Mouse (Mus musculus) limb, embryonic 10.5 days (tissue): ENCODE measurements around the gene Hist1h4f. TPM values are rescaled to one million over a fixed set of nuclear protein-coding genes. Genes with fewer than 3 reads are reported as not detected.

ENCODE experiments used
- DNase-seq: peaks from one replicate; pipeline ENCODE4 v3.0.0-alpha.2; 2017; ENCODE audit warnings: low spot score
- H3K27ac ChIP-seq: fragments of 300-500 bp; sonication (generic); 2 replicates; pipeline ENCODE4 v1.5.1; 2016; ENCODE audit warnings: mild to moderate bottlenecking
- H3K27me3 ChIP-seq: fragments of 300-500 bp; sonication (generic); 2 replicates; pipeline ENCODE4 v1.6.1; 2016; ENCODE audit warnings: low read depth, mild to moderate bottlenecking; ENCODE audit not compliant: poor library complexity, severe bottlenecking
- H3K36me3 ChIP-seq: fragments of 300-500 bp; sonication (generic); 2 replicates; pipeline ENCODE4 v1.6.1; 2016; ENCODE audit warnings: mild to moderate bottlenecking, moderate library complexity
- H3K4me1 ChIP-seq: fragments of 300-500 bp; sonication (generic); 2 replicates; pipeline ENCODE4 v1.6.1; 2016
- H3K4me3 ChIP-seq: fragments of 300-500 bp; sonication (generic); 2 replicates; pipeline ENCODE4 v1.5.1; 2016; ENCODE audit warnings: mild to moderate bottlenecking, moderate library complexity
- H3K9me3 ChIP-seq: fragments of 300-500 bp; sonication (generic); replicated peaks from 2 replicates; pipeline ENCODE4 v1.6.1; 2016; ENCODE audit warnings: mild to moderate bottlenecking
- WGBS: fragments of 180-500 bp; shearing (Covaris S2); methylation state at CpG from one replicate; pipeline ENCODE4 v1.1.7; 2016; 5-methylcytosine and 5-hydroxymethylcytosine counted together
- polyA plus RNA-seq: library from polyadenylated mRNA; unstranded; fragments of >200 nt; fragmentation: Nextera tagmentation; extraction: Ambion mirVana; gene quantifications from 2 replicates; pipeline ENCODE4 v1.2.1, GENCODE M21; 2016

The Hist1h4f gene
- polyA plus RNA-seq, 1 experiment from 2014 or later = 1.3 TPM

- Histone ChIP-seq H3K4me3 (peak overlapping the region; percentile 63), H3K27me3 (no peaks in the 10 kb centered on the region), H3K27ac (peak overlapping the region; percentile 97), H3K4me1 (peaks cover 30% of the 10 kb centered on the region), H3K9me3 (no peaks in the 10 kb centered on the region), H3K36me3 (no peaks in the 10 kb centered on the region)
- under 1% methylated on average over 20 of the region's 20 CpGs for WGBS
- peak; percentile 56 for DNase-seq
Measured at GRCm38 (mm10) chr13:23530181-23530900, 21.1 kb downstream of the Hist1h4f start.

- Histone ChIP-seq H3K9me3 (no peaks in the 10 kb centered on the region), H3K4me3 (peak overlapping the region; percentile 63), H3K27ac (peak overlapping the region; percentile 97), H3K4me1 (peaks cover 31% of the 10 kb centered on the region), H3K27me3 (no peaks in the 10 kb centered on the region), H3K36me3 (no peaks in the 10 kb centered on the region)
- DNase-seq = no peak
- 40% methylated on average over 2 of the region's 2 CpGs for WGBS
Measured at GRCm38 (mm10) chr13:23529480-23530165, 21.8 kb downstream of the Hist1h4f start.

- peak; percentile 49 for DNase-seq
- no peaks in the 10 kb centered on the region for H3K36me3 ChIP-seq
- H3K27ac ChIP-seq = peak overlapping the region; percentile 22; the same call in 1 of the 2 replicates
- peak overlapping the region; percentile 27; the same call in 1 of the 2 replicates for H3K4me3 ChIP-seq
- no peaks in the 10 kb centered on the region for H3K9me3 ChIP-seq
- no peaks in the 10 kb centered on the region for H3K27me3 ChIP-seq
- WGBS = 76% methylated on average over 5 of the region's 5 CpGs
- H3K4me1 ChIP-seq = peaks cover 31% of the 10 kb centered on the region
Measured at GRCm38 (mm10) chr13:23529005-23529404, 22.4 kb downstream of the Hist1h4f start.

GRCm38 (mm10) chr13:23526312-23526711 is 25.1 kb downstream of the Hist1h4f start:
- Histone ChIP-seq H3K4me1 (peaks cover 19% of the 10 kb centered on the region), H3K9me3 (no peaks in the 10 kb centered on the region), H3K36me3 (no peaks in the 10 kb centered on the region), H3K4me3 (peak overlapping the region; percentile 53), H3K27ac (peak overlapping the region; percentile 79), H3K27me3 (no peaks in the 10 kb centered on the region)
- under 1% methylated on average over 17 of the region's 17 CpGs for WGBS
- peak; percentile 93 for DNase-seq

GRCm38 (mm10) chr13:23525901-23526300 is 25.5 kb downstream of the Hist1h4f start:
- DNase-seq = peak; percentile 67
- Histone ChIP-seq H3K27ac (no peak overlapping the region), H3K4me3 (peak overlapping the region; percentile 53), H3K27me3 (no peaks in the 10 kb centered on the region), H3K4me1 (peaks cover 19% of the 10 kb centered on the region), H3K36me3 (no peaks in the 10 kb centered on the region), H3K9me3 (no peaks in the 10 kb centered on the region)
- 1% methylated on average over 10 of the region's 10 CpGs for WGBS

- Histone ChIP-seq H3K9me3 (no peaks in the 10 kb centered on the region), H3K4me1 (peaks cover 19% of the 10 kb centered on the region), H3K27ac (no peak overlapping the region), H3K4me3 (peak overlapping the region; percentile 19), H3K36me3 (no peaks in the 10 kb centered on the region), H3K27me3 (no peaks in the 10 kb centered on the region)
- WGBS = 10% methylated on average over 5 of the region's 5 CpGs
- DNase-seq = peak; percentile 93
Measured at GRCm38 (mm10) chr13:23524654-23525053, 26.8 kb downstream of the Hist1h4f start.

GRCm38 (mm10) chr13:23523976-23524375 is 27.5 kb downstream of the Hist1h4f start:
- WGBS = 63% methylated on average over 5 of the region's 5 CpGs

GRCm38 (mm10) chr13:23521703-23522102 is 29.7 kb downstream of the Hist1h4f start:
- peaks cover 7% of the 10 kb centered on the region for H3K4me1 ChIP-seq
- H3K36me3 ChIP-seq = no peaks in the 10 kb centered on the region
- H3K9me3 ChIP-seq = no peaks in the 10 kb centered on the region
- no peak overlapping the region for H3K27ac ChIP-seq
- no peaks in the 10 kb centered on the region for H3K27me3 ChIP-seq
- peak; percentile 79 for DNase-seq
- WGBS = under 1% methylated on average over 14 of the region's 14 CpGs
- peak overlapping the region; percentile 27 for H3K4me3 ChIP-seq

More at GRCm38 (mm10) chr13:23523976-23524375, 27.5 kb downstream of the Hist1h4f start:
- Histone ChIP-seq H3K27me3 (no peaks in the 10 kb centered on the region), H3K36me3 (no peaks in the 10 kb centered on the region), H3K9me3 (no peaks in the 10 kb centered on the region), H3K27ac (no peak overlapping the region), H3K4me3 (no peak overlapping the region), H3K4me1 (peaks cover 13% of the 10 kb centered on the region)
- DNase-seq = no peak

- no peaks in the 10 kb centered on the region for H3K36me3 ChIP-seq
- peak overlapping the region; percentile 51 for H3K4me3 ChIP-seq
- H3K27ac ChIP-seq = no peak overlapping the region
- under 1% methylated on average over 10 of the region's 10 CpGs for WGBS
- H3K9me3 ChIP-seq = no peaks in the 10 kb centered on the region
- peak; percentile 72 for DNase-seq
- peaks cover 5% of the 10 kb centered on the region for H3K4me1 ChIP-seq
- no peaks in the 10 kb centered on the region for H3K27me3 ChIP-seq
Measured at GRCm38 (mm10) chr13:23519416-23519815, 32.0 kb downstream of the Hist1h4f start.

GRCm38 (mm10) chr13:23518885-23519284 is 32.6 kb downstream of the Hist1h4f start:
- H3K9me3 ChIP-seq = no peaks in the 10 kb centered on the region
- H3K27me3 ChIP-seq = no peaks in the 10 kb centered on the region
- DNase-seq = peak; percentile 76
- H3K27ac ChIP-seq = no peak overlapping the region
- H3K4me3 ChIP-seq = peak overlapping the region; percentile 51
- WGBS = 0% methylated on average over 6 of the region's 6 CpGs
- H3K36me3 ChIP-seq = no peaks in the 10 kb centered on the region
- peaks cover 5% of the 10 kb centered on the region for H3K4me1 ChIP-seq

- Histone ChIP-seq H3K9me3 (no peaks in the 10 kb centered on the region), H3K27me3 (no peaks in the 10 kb centered on the region), H3K4me3 (peak overlapping the region; percentile 51), H3K27ac (no peak overlapping the region), H3K36me3 (no peaks in the 10 kb centered on the region), H3K4me1 (peaks cover 5% of the 10 kb centered on the region)
- no peak for DNase-seq
- under 1% methylated on average over 6 of the region's 6 CpGs for WGBS
Measured at GRCm38 (mm10) chr13:23518295-23518603, 33.2 kb downstream of the Hist1h4f start.

- Histone ChIP-seq H3K27me3 (no peaks in the 10 kb centered on the region), H3K4me3 (peak overlapping the region; percentile 51), H3K36me3 (no peaks in the 10 kb centered on the region), H3K4me1 (peaks cover 5% of the 10 kb centered on the region), H3K9me3 (no peaks in the 10 kb centered on the region), H3K27ac (no peak overlapping the region)
- peak; percentile 81 for DNase-seq
- WGBS = under 1% methylated on average over 27 of the region's 27 CpGs
Measured at GRCm38 (mm10) chr13:23517603-23518294, 33.7 kb downstream of the Hist1h4f start.
